Mouse (Mus musculus): Measurements from ENCODE around the gene Kat6b. TPM values are rescaled to one million over a fixed set of nuclear protein-coding genes. Genes with fewer than 3 reads are reported as not detected.
A peak's percentile ranks its signal among the peaks of the same experiment; 100 is the strongest.
"Not testable (repeated sequence)": the region's sequence is repeated elsewhere in the genome, so short reads cannot be mapped to it uniquely, and the experiment has no call there.

Kat6b gene
- total RNA-seq, 2 experiments from 2014 or later: 39.2 to 39.3 TPM

GRCm38 (mm10) chr14:21484199-21484598, 3.0 kb downstream of the Kat6b start:
- DNase-seq: no peak
- intact Hi-C loops (cut with DNase I): no loop called here

- intact Hi-C loops (cut with DNase I): no loop called here
- no peak for DNase-seq
Measured at GRCm38 (mm10) chr14:21484693-21485092, 3.5 kb downstream of the Kat6b start.

- intact Hi-C loops (cut with DNase I): no loop called here
- DNase-seq: no peak
Measured at GRCm38 (mm10) chr14:21485961-21486520, 4.8 kb downstream of the Kat6b start.

GRCm38 (mm10) chr14:21487135-21487534, 5.9 kb downstream of the Kat6b start:
- intact Hi-C loops (cut with DNase I); DNase-seq: not testable (repeated sequence)

- DNase-seq; intact Hi-C loops (cut with DNase I): not testable (repeated sequence)
Measured at GRCm38 (mm10) chr14:21488426-21489115, 7.3 kb downstream of the Kat6b start.

GRCm38 (mm10) chr14:21489116-21489485, 7.9 kb downstream of the Kat6b start:
- intact Hi-C loops (cut with DNase I): no loop called here
- no peak for DNase-seq

GRCm38 (mm10) chr14:21490141-21490540, 8.9 kb downstream of the Kat6b start:
- intact Hi-C loops (cut with DNase I): no loop called here
- no peak for DNase-seq

- DNase-seq: peak in 1 of 2 experiments; percentile 40
- intact Hi-C loops (cut with DNase I): loop anchor here (5.0 kb wide), 1 partner anchor 361 kb away; no protein-coding TSS in a partner anchor
Measured at GRCm38 (mm10) chr14:21498361-21498996, 17.2 kb downstream of the Kat6b start.

- DNase-seq: peak; percentile 58 to 64
- intact Hi-C loops (cut with DNase I): loop anchor here (5.0 kb wide), 1 partner anchor 362 kb away; no protein-coding TSS in a partner anchor
Measured at GRCm38 (mm10) chr14:21499011-21499581, 17.9 kb downstream of the Kat6b start.

GRCm38 (mm10) chr14:21499631-21500153, 18.5 kb downstream of the Kat6b start:
- DNase-seq: no peak
- intact Hi-C loops (cut with DNase I): loop anchor here (2.0 to 10.0 kb wide), 4 partner anchors 109 to 362 kb away; partner anchors contain the start of gene Vdac2

- intact Hi-C loops (cut with DNase I): loop anchor here (2.0 to 10.0 kb wide), 3 partner anchors 108 to 324 kb away; partner anchors contain the start of gene Vdac2
Measured at GRCm38 (mm10) chr14:21500154-21501047, 19.2 kb downstream of the Kat6b start.

GRCm38 (mm10) chr14:21501048-21501657, 19.9 kb downstream of the Kat6b start:
- intact Hi-C loops (cut with DNase I): loop anchor here (2.0 to 10.0 kb wide), 3 partner anchors 108 to 324 kb away; partner anchors contain the start of gene Vdac2
- peak; percentile 87 to 92 for DNase-seq

More at GRCm38 (mm10) chr14:21500154-21501047, 19.2 kb downstream of the Kat6b start:
- DNase-seq: peak; percentile 99 to 100

- intact Hi-C loops (cut with DNase I): loop anchor here (10.0 kb wide), 2 partner anchors 240 to 320 kb away; partner anchors contain the start of gene Vdac2
- DNase-seq: no peak
Measured at GRCm38 (mm10) chr14:21505036-21505435, 23.8 kb downstream of the Kat6b start.

- no peak for DNase-seq
- intact Hi-C loops (cut with DNase I): loop anchor here (10.0 kb wide), 2 partner anchors 238 to 318 kb away; partner anchors contain the start of gene Vdac2
Measured at GRCm38 (mm10) chr14:21507046-21507445, 25.8 kb downstream of the Kat6b start.

- intact Hi-C loops (cut with DNase I): loop anchor here (10.0 kb wide), 2 partner anchors 235 to 315 kb away; partner anchors contain the start of gene Vdac2
- no peak for DNase-seq
Measured at GRCm38 (mm10) chr14:21509111-21509905, 28.1 kb downstream of the Kat6b start.

- DNase-seq: no peak
- intact Hi-C loops (cut with DNase I): no loop called here
Measured at GRCm38 (mm10) chr14:21511438-21511837, 30.2 kb downstream of the Kat6b start.

- intact Hi-C loops (cut with DNase I): no loop called here
- no peak for DNase-seq
Measured at GRCm38 (mm10) chr14:21515505-21515904, 34.3 kb downstream of the Kat6b start.

- DNase-seq: no peak
- intact Hi-C loops (cut with DNase I): no loop called here
Measured at GRCm38 (mm10) chr14:21519307-21519706, 38.1 kb downstream of the Kat6b start.

Measured in heart, postnatal 10 days (tissue).